Mouse (Mus musculus) forebrain, embryonic 13.5 days (tissue): ENCODE measurements around the gene Fbxl18. TPM values are rescaled to one million over a fixed set of nuclear protein-coding genes. Genes with fewer than 3 reads are reported as not detected.
"Not testable (repeated sequence)": the region's sequence is repeated elsewhere in the genome, so short reads cannot be mapped to it uniquely, and the experiment has no call there.

Experiments used
- ATAC-seq: fragments of 200-750 bp; cut with Nextera tagmentation; 2 replicates; pipeline ENCODE4 v1.8.0; 2017
- H3K27ac ChIP-seq: fragments of 300-500 bp; sonication (generic); 2 replicates; pipeline ENCODE4 v1.5.1; 2015; ENCODE audit warnings: inconsistent platforms, mild to moderate bottlenecking, moderate library complexity
- H3K27me3 ChIP-seq: fragments of 300-500 bp; sonication (generic); 2 replicates; pipeline ENCODE4 v1.6.1; 2015; ENCODE audit warnings: mild to moderate bottlenecking, inconsistent platforms
- H3K36me3 ChIP-seq: fragments of 300-500 bp; sonication (generic); 2 replicates; pipeline ENCODE4 v1.6.1; 2015; ENCODE audit warnings: mild to moderate bottlenecking, inconsistent platforms; ENCODE audit not compliant: poor library complexity, severe bottlenecking
- H3K4me1 ChIP-seq: fragments of 300-500 bp; sonication (generic); 2 replicates; pipeline ENCODE4 v1.6.1; 2015; ENCODE audit warnings: inconsistent platforms
- H3K4me2 ChIP-seq: fragments of 300-500 bp; sonication (generic); 2 replicates; pipeline ENCODE4 v1.6.1; 2015; ENCODE audit warnings: inconsistent platforms, mild to moderate bottlenecking, moderate library complexity
- H3K4me3 ChIP-seq: fragments of 300-500 bp; sonication (generic); 2 replicates; pipeline ENCODE4 v1.5.1; 2015; ENCODE audit warnings: mild to moderate bottlenecking, inconsistent platforms
- H3K9ac ChIP-seq: fragments of 300-500 bp; sonication (generic); 2 replicates; pipeline ENCODE4 v1.6.1; 2015; ENCODE audit warnings: mild to moderate bottlenecking, inconsistent platforms
- H3K9me3 ChIP-seq: fragments of 300-500 bp; sonication (generic); replicated peaks from 2 replicates; pipeline ENCODE4 v1.6.1; 2016; ENCODE audit warnings: inconsistent platforms
- WGBS: fragments of 180-500 bp; shearing (Covaris S2); methylation state at CpG from one replicate; pipeline ENCODE4 v1.1.7; 2015; 5-methylcytosine and 5-hydroxymethylcytosine counted together
- polyA plus RNA-seq: library from polyadenylated mRNA; unstranded; fragments of >200 nt; fragmentation: Nextera tagmentation; extraction: Ambion mirVana; gene quantifications from 2 replicates; pipeline ENCODE4 v1.2.1, GENCODE M21; 2015

The Fbxl18 gene
- polyA plus RNA-seq, 1 experiment from 2014 or later = 30.7 TPM

DNA sequence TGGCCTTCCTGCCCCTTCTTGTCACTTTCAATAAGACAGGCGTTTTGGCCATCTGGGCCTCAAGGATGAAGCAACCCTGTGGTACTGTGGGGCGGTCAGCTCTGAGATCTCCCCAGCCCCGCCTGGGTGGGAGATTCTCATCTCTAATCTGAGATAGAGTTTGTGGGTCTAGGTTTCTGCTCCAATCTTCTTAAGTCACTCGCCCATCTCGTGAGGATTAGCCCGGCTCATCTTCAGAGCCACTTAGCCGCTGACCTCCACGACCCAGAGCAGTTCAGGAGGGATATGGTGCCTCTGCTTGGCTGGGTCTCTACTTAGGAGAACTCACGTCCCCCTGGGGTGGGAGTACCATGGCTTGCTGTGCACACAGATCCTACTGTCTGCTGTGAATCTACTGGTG, 44.7 kb downstream of the Fbxl18 start:
- H3K9me3 ChIP-seq = no peaks in the 10 kb centered on the region
- no peak overlapping the region for H3K9ac ChIP-seq
- no peak overlapping the region for H3K4me2 ChIP-seq
- no peaks in the 10 kb centered on the region for H3K36me3 ChIP-seq
- no peak for ATAC-seq
- 73% methylated on average over 9 of the region's 9 CpGs for WGBS
- no peaks in the 10 kb centered on the region for H3K27me3 ChIP-seq
- peaks cover 3% of the 10 kb centered on the region; the same call in 1 of the 2 replicates for H3K4me1 ChIP-seq
- no peak overlapping the region for H3K27ac ChIP-seq
- no peak overlapping the region for H3K4me3 ChIP-seq

DNA sequence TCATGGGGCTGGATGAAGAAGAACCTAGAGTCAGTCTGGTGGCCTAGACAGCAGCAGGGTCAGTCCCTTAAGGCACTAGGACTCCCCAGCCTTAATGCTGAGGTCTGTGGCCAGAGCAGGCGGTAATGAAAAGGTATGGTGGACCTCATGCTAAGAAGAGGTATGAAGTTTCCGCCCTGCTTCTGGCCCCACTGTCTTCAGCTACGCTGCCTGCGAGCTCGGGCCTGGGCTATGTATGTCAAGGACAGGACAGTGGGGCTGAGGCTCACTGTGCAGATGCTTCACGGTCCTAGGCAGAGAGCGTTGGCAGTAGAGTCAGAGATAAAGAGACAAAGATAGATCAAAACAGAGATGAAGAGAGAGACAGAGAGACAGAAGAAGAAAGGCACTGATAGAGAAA, 46.3 kb downstream of the Fbxl18 start:
- Histone ChIP-seq H3K4me2 (no peak overlapping the region), H3K27me3 (no peaks in the 10 kb centered on the region), H3K36me3 (no peaks in the 10 kb centered on the region), H3K4me1 (peaks cover 3% of the 10 kb centered on the region; the same call in 1 of the 2 replicates), H3K9me3 (no peaks in the 10 kb centered on the region), H3K9ac (no peak overlapping the region), H3K27ac (no peak overlapping the region), H3K4me3 (no peak overlapping the region)
- no peak for ATAC-seq
- WGBS = 96% methylated on average over 7 of the region's 7 CpGs

DNA sequence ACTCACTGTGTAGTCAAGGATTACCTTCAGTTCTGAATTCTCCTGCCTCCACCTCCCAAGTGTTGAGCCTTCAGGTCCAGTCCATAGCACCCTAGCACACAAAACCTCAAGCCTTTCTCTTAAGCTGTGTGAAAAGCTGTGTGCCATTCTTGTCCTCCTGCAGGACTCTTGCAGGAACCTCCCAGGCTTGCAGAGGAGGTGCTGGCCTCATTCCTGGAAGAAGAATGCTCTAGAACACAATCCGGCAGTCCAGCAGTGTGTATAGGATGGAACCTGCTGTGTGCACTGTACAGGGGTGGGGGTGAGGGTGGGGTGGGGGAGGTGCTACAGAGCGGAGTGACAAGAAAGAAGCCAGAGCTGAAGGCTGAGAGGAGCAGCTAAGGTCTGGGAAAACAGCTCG, 47.1 kb downstream of the Fbxl18 start:
- no peak for ATAC-seq
- Histone ChIP-seq H3K4me3 (no peak overlapping the region), H3K4me1 (peaks cover 3% of the 10 kb centered on the region; the same call in 1 of the 2 replicates), H3K9ac (no peak overlapping the region), H3K4me2 (no peak overlapping the region), H3K9me3 (no peaks in the 10 kb centered on the region), H3K27ac (no peak overlapping the region), H3K27me3 (no peaks in the 10 kb centered on the region), H3K36me3 (no peaks in the 10 kb centered on the region)
- 73% methylated on average over 3 of the region's 3 CpGs for WGBS

DNA sequence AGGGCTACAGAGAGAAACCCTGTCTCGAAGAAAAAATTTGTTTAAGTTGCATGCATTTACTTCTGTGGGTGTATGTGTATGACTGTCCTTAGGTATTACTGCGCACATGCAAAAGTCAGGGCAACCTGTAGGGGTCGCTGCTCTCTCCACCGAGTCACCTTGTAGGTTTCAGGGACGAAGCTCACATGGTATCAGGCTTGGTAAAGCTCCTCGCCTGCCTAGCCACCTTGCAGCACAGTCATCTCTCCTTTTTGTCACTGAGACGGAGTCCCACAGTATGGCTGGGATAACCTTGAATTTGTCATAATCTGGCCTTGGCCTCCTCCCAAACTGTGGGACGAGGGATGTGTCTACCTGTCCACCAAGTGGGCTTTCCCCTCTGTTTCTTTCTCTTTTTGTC, 50.8 kb downstream of the Fbxl18 start:
- no peak overlapping the region for H3K27ac ChIP-seq
- H3K4me3 ChIP-seq = no peak overlapping the region
- H3K27me3 ChIP-seq = no peaks in the 10 kb centered on the region
- no peak overlapping the region for H3K9ac ChIP-seq
- H3K9me3 ChIP-seq = no peaks in the 10 kb centered on the region
- 63% methylated on average over 8 of the region's 8 CpGs for WGBS
- no peak for ATAC-seq
- no peak overlapping the region for H3K4me2 ChIP-seq
- no peaks in the 10 kb centered on the region for H3K36me3 ChIP-seq
- H3K4me1 ChIP-seq = 0 out of 2 replicates have a peak, but pooled peaks cover 2% of the 10 kb centered on the region

DNA sequence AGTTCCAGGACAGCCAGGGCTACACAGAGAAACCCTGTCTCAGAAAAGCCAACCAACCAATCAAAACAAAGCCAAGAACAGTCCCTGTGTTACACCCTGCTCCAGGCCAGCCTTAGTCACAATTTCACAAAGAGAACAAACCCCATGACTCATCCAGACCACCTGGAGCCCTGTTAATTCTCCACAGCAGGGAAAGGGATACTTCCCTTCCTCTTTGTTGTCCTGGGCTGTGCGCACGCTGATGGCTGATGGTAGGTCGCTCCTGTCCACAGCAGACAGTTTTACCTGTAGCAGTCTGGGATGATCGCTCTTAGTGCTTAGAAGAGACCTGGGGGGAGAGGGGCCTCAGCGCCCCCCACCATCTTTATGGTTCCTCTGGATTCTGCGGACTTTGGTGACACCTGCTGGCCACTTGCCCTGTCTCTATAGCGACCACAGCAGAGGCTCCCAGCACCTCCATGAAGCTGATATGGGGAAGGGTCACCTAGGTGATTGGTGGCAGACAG, 53.0 kb downstream of the Fbxl18 start:
- no peak overlapping the region; the same call in 1 of the 2 replicates for H3K27ac ChIP-seq
- H3K9me3 ChIP-seq = no peaks in the 10 kb centered on the region
- 0 out of 2 replicates have a peak, but pooled peaks cover 2% of the 10 kb centered on the region for H3K4me1 ChIP-seq
- no peaks in the 10 kb centered on the region for H3K27me3 ChIP-seq
- H3K9ac ChIP-seq = no peak overlapping the region
- no peak overlapping the region for H3K4me3 ChIP-seq
- ATAC-seq = peak; percentile 38; the same call in 1 of the 2 replicates
- H3K4me2 ChIP-seq = no peak overlapping the region
- WGBS = 15% methylated on average over 7 of the region's 7 CpGs
- H3K36me3 ChIP-seq = no peaks in the 10 kb centered on the region

DNA sequence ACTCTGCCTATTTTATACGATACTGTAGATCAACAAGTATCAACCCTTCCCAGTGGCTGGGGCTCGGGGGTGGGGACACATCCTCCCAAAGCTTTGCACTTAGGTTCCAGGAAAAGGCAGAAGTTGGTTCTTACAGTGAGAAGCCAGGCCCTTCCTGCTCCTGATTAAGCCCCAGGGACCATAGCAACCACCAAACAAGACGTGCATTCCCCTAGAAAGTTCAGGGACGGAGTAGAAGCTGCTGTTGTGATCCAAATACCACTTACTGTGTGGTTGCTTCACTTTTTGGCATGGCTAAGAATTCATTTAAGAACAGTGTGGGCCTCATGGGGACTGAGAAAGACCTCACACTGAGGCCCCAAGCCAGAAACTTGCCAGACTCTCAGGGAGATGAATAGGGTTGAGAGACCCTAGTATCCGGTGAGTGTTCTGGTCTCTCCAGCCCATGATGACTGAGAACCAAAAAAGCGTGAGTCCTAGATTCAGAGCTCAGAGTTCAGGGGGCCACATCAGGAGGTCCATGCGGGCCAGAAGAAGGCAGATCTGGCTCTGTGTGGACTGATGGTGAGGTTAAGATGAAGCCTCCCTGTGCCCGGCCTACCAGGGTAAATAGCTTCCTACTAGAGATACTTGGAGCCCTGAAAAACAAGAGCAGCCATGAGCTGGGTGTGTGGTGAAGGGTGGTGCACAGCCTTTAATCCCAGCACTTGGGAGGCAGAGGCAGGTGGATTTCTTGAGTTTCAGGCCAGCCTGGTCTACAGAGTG, 53.7 kb downstream of the Fbxl18 start:
- no peak for ATAC-seq
- Histone ChIP-seq H3K4me1 (0 out of 2 replicates have a peak, but pooled peaks cover 2% of the 10 kb centered on the region), H3K4me2 (no peak overlapping the region), H3K27ac (no peak overlapping the region), H3K36me3 (no peaks in the 10 kb centered on the region), H3K9ac (no peak overlapping the region; the same call in 1 of the 2 replicates), H3K9me3 (no peaks in the 10 kb centered on the region), H3K4me3 (no peak overlapping the region), H3K27me3 (no peaks in the 10 kb centered on the region)
- WGBS = 76% methylated on average over 8 of the region's 8 CpGs

DNA sequence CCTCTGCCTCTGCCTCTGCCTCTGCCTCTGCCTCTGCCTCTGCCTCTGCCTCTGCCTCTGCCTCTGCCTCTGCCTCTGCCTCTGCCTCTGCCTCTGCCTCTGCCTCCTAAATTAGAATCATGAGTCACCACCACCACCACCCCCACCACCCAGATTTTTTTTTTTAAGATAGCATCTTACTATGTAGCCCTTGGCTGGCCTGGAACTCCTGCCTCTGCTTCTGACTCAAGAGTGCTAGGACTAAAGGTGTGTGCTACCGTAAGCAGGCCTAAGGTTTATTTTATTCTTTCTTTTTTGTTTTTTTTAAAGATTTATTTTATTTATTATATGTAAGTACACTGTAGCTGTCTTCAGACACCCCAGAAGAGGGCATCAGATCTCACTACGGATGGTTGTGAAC, 57.8 kb downstream of the Fbxl18 start:
- not testable (repeated sequence) for H3K27ac ChIP-seq, H3K9me3 ChIP-seq, H3K4me1 ChIP-seq, H3K4me2 ChIP-seq, H3K4me3 ChIP-seq, ATAC-seq, H3K36me3 ChIP-seq, H3K9ac ChIP-seq, H3K27me3 ChIP-seq
- WGBS = 95% methylated on average over 2 of the region's 2 CpGs

DNA sequence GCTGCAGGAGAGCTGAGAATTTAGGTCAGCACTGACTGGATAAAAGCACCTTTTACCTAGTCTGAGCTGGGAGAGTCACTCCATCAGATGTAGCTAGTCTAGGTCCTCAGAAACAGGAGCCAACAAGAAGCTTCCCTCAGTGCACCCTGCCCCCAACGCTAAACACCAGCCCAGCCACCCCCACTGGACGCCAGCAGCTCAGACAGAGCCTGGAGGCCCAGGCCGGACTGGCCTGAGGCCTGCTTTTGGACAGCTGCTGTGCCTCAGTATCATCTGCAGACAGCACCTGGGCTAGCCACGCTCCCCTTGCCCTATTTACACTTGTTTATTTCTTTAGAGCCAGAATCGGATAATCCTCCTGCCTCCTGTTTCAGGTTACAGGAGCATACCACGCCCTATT, 58.3 kb downstream of the Fbxl18 start:
- H3K4me2 ChIP-seq = no peak overlapping the region
- 77% methylated on average over 6 of the region's 6 CpGs for WGBS
- H3K27me3 ChIP-seq = no peaks in the 10 kb centered on the region
- H3K9me3 ChIP-seq = no peaks in the 10 kb centered on the region
- 0 out of 2 replicates have a peak, but pooled peaks cover 2% of the 10 kb centered on the region for H3K4me1 ChIP-seq
- H3K27ac ChIP-seq = no peak overlapping the region
- no peaks in the 10 kb centered on the region for H3K36me3 ChIP-seq
- no peak overlapping the region for H3K9ac ChIP-seq
- H3K4me3 ChIP-seq = no peak overlapping the region
- no peak for ATAC-seq

DNA sequence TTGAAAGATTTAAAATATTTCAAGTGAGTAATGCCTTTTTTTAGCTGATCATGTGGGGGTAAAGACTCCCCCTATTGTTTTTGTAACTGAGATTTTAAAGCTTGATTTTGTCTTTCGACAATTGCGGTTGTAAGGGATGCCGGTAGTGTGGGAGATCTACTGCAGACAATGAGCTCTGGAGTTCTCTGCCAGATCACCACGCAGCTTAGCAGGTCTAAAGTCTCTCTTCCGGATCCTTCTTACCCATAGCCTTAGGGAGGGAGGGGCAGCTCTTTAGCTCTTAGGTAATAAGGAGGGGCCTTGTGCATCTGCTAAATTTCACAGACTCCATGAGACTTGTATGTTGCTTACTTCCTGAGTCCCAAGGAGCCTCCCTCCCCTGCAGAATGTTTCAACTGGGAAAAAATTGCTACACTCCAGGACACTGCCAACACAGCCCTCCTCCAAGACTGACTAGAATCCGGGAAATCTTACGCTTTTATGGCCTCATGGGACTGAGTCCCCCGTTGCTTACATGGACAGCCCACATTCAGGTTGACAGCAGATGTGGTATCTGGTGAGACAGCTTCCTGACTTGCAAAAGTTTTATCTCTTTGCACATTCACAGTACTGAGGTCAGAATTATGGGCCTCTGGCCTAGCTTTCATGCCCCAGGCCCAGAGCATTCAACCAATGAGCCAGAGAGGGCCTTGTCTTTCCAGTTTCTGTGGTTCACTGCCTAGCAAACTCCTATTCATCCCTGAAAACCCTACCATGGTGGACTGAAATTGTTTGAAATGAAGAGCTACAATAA, 61.4 kb downstream of the Fbxl18 start:
- Histone ChIP-seq H3K4me2 (no peak overlapping the region), H3K9ac (no peak overlapping the region), H3K27me3 (no peaks in the 10 kb centered on the region), H3K36me3 (no peaks in the 10 kb centered on the region), H3K9me3 (no peaks in the 10 kb centered on the region), H3K4me1 (no peaks in the 10 kb centered on the region), H3K27ac (no peak overlapping the region), H3K4me3 (no peak overlapping the region)
- no peak for ATAC-seq
- WGBS = 82% methylated on average over 8 of the region's 8 CpGs

DNA sequence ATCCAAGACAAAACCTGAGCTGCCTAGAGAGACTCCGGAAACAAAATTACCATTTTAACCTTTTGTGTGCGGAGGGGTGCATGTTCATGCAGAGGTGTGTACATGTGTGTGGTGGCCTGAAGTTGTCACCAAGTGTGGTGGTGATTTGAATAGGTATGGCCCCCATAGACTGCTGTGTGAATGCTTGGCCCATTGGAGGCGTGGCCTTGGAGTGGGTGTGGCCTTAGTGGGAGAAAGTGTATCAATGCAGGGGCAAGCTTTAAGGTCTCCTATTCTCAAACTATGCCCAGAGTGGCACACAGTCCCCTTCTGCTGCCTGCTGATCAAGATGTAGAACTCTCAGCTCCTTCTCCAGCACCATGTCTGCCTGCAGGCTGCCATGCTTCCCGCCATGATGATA, 69.1 kb downstream of the Fbxl18 start:
- 87% methylated on average over 4 of the region's 4 CpGs for WGBS
- H3K9ac ChIP-seq = no peak overlapping the region
- H3K4me2 ChIP-seq = no peak overlapping the region
- no peak overlapping the region for H3K4me3 ChIP-seq
- no peak overlapping the region for H3K27ac ChIP-seq
- peaks cover 31% of the 10 kb centered on the region for H3K4me1 ChIP-seq
- H3K36me3 ChIP-seq = no peaks in the 10 kb centered on the region
- no peaks in the 10 kb centered on the region for H3K27me3 ChIP-seq
- no peak for ATAC-seq
- no peaks in the 10 kb centered on the region for H3K9me3 ChIP-seq

DNA sequence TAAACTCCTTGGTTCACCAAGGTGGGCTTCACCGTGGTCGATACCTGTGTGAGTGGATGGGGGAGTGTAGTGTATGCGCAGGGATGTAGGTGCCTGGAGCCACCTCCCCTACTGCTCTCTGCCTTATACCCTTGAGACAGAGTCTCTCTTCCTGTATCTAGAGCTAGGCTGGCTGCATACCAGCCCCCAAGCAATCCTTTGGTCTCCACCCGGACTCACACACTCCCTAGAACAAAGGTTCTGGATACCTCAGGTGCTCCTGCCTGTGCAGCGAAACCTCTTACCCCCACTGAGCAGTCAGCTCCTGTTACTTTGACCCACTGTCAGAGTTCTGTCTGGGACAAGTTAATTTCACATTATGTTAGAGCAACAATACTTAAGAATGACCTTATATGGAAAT, 69.6 kb downstream of the Fbxl18 start:
- no peak overlapping the region for H3K4me3 ChIP-seq
- H3K9me3 ChIP-seq = no peaks in the 10 kb centered on the region
- H3K9ac ChIP-seq = 0 out of 2 replicates have a peak overlapping the region, but pooled peaks have one; percentile 55
- no peaks in the 10 kb centered on the region for H3K36me3 ChIP-seq
- H3K27ac ChIP-seq = peak overlapping the region; percentile 2
- ATAC-seq = no peak
- WGBS = 77% methylated on average over 5 of the region's 5 CpGs
- H3K4me1 ChIP-seq = peaks cover 31% of the 10 kb centered on the region
- no peaks in the 10 kb centered on the region for H3K27me3 ChIP-seq
- H3K4me2 ChIP-seq = no peak overlapping the region

DNA sequence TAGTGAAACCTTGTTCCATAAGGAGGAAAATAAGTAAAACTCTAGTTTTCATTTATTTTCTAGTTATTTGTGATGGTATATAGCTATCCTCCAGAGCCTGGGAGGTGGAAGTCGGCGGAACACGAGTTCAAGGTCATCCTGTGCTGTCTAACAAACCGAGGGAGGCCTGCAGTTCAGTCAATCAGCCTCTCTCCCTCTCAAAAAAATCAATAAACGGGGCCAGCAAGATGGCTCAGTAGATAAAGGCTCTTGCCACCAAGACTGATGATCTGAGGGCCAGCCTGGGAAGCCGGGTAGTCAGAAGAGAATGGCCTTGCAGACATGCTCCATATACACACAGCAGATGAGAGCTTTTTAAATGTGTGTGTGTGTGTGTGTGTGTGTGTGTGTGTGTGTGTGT, 71.1 kb downstream of the Fbxl18 start:
- Histone ChIP-seq H3K4me3 (peak overlapping the region; percentile 99), H3K36me3 (no peaks in the 10 kb centered on the region), H3K4me1 (peaks cover 31% of the 10 kb centered on the region), H3K9me3 (no peaks in the 10 kb centered on the region), H3K4me2 (peak overlapping the region; percentile 75), H3K9ac (peak overlapping the region; percentile 100), H3K27me3 (no peaks in the 10 kb centered on the region), H3K27ac (peak overlapping the region; percentile 100)
- 19% methylated on average over 6 of the region's 6 CpGs for WGBS
- ATAC-seq = no peak
